Mouse (Mus musculus): ENCODE results near the gene Sipa1l1.

Gene Sipa1l1

GRCm38 (mm10) chr12:82246422-82246821 is 77.3 kb downstream of the Sipa1l1 start:
- no peak for TF ChIP-seq GATA4 (IDR thresholded peaks at IDR 0.05; ENCODE audit: insufficient replicate concordance, low read length)

- no peak for TF ChIP-seq GATA4 (IDR thresholded peaks at IDR 0.05; ENCODE audit: insufficient replicate concordance, low read length)
Measured at GRCm38 (mm10) chr12:82247371-82248258, 78.5 kb downstream of the Sipa1l1 start.

- no peak for TF ChIP-seq GATA4 (IDR thresholded peaks at IDR 0.05; ENCODE audit: insufficient replicate concordance, low read length)
Measured at GRCm38 (mm10) chr12:82248501-82248900, 79.4 kb downstream of the Sipa1l1 start.

GRCm38 (mm10) chr12:82251328-82251727 is 82.2 kb downstream of the Sipa1l1 start:
- TF ChIP-seq GATA4 (IDR thresholded peaks at IDR 0.05; ENCODE audit: insufficient replicate concordance, low read length) = no peak

DNA sequence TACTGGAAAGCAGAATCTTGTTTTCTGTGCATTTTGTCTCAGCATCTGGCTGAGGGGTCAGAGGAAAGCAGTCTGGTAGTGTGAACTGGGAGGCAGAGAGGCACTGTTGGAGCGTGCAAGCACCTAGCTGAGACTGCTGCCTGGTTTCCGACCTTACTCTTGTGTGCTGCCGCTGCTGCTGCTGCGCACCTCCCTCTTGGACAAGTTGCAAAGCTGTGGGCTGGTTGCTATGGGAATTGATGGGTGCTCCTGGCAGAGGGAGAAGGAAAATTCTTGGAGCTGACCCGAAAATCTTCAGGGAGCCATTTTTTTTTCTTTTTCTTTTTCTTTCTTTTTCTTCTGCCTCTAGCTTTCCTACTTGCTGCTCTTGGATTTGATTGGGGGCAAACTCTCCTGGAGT is 85.0 kb downstream of the Sipa1l1 start:
- TF ChIP-seq GATA4 (IDR thresholded peaks at IDR 0.05; ENCODE audit: insufficient replicate concordance, low read length) = no peak

DNA sequence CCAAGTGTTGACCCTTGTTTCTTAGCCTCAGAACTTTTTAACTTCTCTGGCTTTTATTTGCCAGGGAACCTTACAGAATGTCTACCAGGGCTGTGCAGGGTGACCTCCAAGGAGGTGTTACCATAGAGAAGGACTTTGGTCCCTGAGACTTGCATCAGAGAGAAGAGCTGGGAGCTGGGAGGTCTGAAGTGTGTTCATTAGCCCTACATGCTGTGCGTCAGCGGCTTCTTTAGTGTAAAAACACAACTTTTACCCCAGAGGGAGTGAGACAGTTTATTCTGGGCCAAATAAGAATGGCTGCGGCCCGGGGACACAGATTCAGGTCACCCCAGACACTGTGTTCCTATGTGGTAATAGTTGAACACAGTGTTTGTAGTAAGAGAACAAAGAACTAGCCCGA is 86.9 kb downstream of the Sipa1l1 start:
- TF ChIP-seq GATA4 (IDR thresholded peaks at IDR 0.05; ENCODE audit: insufficient replicate concordance, low read length) = no peak

- TF ChIP-seq GATA4 (IDR thresholded peaks at IDR 0.05; ENCODE audit: insufficient replicate concordance, low read length) = no peak
Measured at GRCm38 (mm10) chr12:82256921-82257500, 87.9 kb downstream of the Sipa1l1 start.

GRCm38 (mm10) chr12:82257994-82258785 is 89.1 kb downstream of the Sipa1l1 start:
- TF ChIP-seq GATA4 (IDR thresholded peaks at IDR 0.05; ENCODE audit: insufficient replicate concordance, low read length) = no peak

GRCm38 (mm10) chr12:82263443-82263842 is 94.3 kb downstream of the Sipa1l1 start:
- TF ChIP-seq GATA4 (IDR thresholded peaks at IDR 0.05; ENCODE audit: insufficient replicate concordance, low read length) = no peak

DNA sequence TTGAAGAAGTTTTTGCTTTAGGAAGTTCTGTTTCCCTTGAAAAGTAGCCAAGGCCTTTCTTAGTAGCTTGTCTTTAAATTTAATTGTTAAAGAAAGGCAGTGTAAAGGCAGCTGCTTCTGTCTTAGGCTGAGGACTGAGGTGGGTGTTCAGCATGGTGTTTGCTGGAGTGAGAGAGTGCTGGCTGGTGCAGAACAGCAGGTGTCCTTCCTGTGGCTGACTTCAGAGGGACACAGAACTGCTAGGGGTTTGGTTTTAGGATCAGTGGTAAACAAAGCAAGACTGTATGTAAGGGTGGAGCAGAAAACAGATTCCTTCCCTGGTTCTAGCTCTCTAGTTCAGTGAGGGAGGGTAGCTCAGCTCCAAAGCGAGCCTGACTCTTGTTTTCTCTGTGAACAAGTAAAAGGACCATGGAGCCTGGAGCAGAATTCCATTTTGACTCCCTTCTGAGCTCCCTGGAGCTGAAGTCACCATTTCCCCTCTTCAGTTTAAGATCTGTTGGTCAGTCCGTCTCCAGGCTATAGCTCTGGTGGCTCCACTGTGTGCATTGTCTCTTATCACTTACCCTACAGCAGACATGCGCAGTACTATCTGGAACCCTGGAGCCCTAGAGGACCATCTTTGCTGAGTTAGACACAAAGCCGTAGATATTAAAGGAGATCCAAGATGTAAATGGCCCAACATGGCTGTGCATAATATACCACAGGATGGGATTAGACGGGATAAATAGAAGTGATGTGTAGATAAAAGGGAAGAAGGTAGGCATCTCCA is 95.1 kb downstream of the Sipa1l1 start:
- TF ChIP-seq GATA4 (IDR thresholded peaks at IDR 0.05; ENCODE audit: insufficient replicate concordance, low read length) = no peak

DNA sequence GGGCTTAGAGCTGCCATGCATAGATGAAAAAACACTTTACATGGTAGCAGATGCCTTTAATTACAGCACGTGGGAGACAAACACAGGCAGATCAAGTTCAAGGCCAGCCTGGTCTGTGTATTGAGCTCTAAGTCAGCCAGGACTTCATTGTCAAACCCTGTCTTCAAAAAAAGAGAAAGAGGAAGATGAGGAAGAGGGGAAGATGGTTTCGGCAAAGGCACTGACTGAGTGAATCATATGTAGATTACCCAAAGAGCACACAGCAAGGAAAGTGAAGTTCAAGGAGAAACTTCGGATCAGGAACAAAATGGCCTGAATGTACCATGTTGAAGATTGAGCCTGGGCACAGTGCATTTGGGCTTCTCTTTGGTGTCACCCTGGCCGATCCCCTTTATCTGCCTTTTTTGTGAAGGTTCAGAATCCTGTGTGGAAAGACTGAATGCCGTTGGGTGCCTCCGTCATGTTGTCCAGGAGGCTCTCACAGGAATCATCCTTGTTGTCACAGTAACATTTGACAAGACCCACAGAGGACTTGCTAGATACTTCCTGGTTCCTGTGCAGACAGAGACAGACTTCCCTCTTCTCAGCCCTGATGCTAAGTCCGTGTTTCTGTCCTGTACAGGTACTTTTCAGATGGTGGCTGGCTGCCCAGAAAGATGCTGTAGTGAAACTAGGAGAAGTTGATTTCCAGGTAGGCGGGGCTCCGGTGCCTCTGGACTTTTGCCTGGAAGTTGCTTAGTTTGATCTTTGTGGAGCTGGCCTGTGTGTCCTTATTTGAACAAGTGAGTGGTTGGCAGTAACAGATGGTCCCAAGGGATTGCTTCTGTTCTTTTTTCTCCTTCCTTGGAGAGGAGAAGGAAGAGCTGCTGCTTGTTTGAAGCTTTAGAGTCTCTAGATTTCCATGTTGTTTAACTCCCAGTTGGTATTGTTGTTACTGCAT is 96.5 kb downstream of the Sipa1l1 start:
- no peak for TF ChIP-seq GATA4 (IDR thresholded peaks at IDR 0.05; ENCODE audit: insufficient replicate concordance, low read length)

- TF ChIP-seq GATA4 (IDR thresholded peaks at IDR 0.05; ENCODE audit: insufficient replicate concordance, low read length) = no peak
Measured at GRCm38 (mm10) chr12:82271447-82271846, 102.3 kb downstream of the Sipa1l1 start.

DNA sequence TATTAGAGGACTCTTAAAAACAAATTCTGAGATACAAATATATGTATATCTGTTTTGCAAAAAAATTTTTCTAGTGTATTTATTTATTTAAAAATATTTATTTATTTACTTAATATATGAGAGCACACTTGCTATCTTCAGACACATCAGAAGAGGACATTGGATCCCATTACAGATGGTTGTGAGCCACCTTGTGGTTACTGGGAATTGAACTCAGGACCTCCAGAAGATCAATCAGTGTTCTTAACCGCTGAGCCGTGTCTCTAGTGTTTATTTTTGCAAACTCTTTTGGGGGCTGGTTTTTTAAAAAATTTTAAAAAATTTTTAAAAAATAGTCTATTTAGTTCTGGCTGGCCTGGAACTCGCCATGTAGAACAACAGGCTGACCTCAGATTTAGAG is 104.4 kb downstream of the Sipa1l1 start:
- TF ChIP-seq GATA4 (IDR thresholded peaks at IDR 0.05; ENCODE audit: insufficient replicate concordance, low read length) = no peak

- TF ChIP-seq GATA4 (IDR thresholded peaks at IDR 0.05; ENCODE audit: insufficient replicate concordance, low read length) = no peak
Measured at GRCm38 (mm10) chr12:82274576-82274975, 105.5 kb downstream of the Sipa1l1 start.

All from liver, adult (tissue).